17 mouse cellular contexts compared by ENCODE assay signal in genomic region chr14:72829261-72829660, GRCm38 (mm10).
DNase-seq lines count a peak whose midpoint lies in the region; ATAC-seq lines count a peak whose summit lies in the region.
"Had no signal": no experiment of that assay in that cellular context is flagged by ENCODE, and none has a peak within 500 bp of the region (broad histone marks: within the 10 kb centered on the region; RNA-seq: fewer than 3 reads in every experiment).

No protein-coding gene starts in this region.

- H3K4me2 ChIP-seq in kidney, embryonic 15.5 days, result no peak overlapping the region
- H3K4me2 ChIP-seq in embryonic facial prominence, embryonic 11.5 days (ENCODE audit: low read depth, low read length), result no peak overlapping the region
- H3K4me2 ChIP-seq: heart, embryonic 11.5 days; hindbrain, embryonic 15.5 days; limb, embryonic 15.5 days; neural tube, embryonic 12.5 days; stomach, embryonic 15.5 days had no signal

- no peak overlapping the region for H3K4me3 ChIP-seq in kidney, embryonic 15.5 days (replicated peaks)
- H3K4me3 ChIP-seq in embryonic facial prominence, embryonic 11.5 days (ENCODE audit: low read depth, low read length), result no peak overlapping the region
- H3K4me3 ChIP-seq: hindbrain, embryonic 15.5 days; limb, embryonic 15.5 days; neural tube, embryonic 12.5 days; stomach, embryonic 15.5 days had no signal

- H3K9ac ChIP-seq in kidney, embryonic 15.5 days, result no peak overlapping the region
- H3K9ac ChIP-seq in embryonic facial prominence, embryonic 11.5 days (replicated peaks; ENCODE audit: low read length), result no peak overlapping the region
- H3K9ac ChIP-seq: hindbrain, embryonic 15.5 days; limb, embryonic 15.5 days; neural tube, embryonic 12.5 days; stomach, embryonic 15.5 days had no signal

- no peaks in the 10 kb centered on the region for H3K9me3 ChIP-seq in kidney, embryonic 15.5 days (replicated peaks)
- H3K9me3 ChIP-seq in embryonic facial prominence, embryonic 11.5 days (replicated peaks; ENCODE audit: control insufficient read depth, low read length), result no peaks in the 10 kb centered on the region
- H3K9me3 ChIP-seq: hindbrain, embryonic 15.5 days; limb, embryonic 15.5 days; neural tube, embryonic 12.5 days; stomach, embryonic 15.5 days had no signal

- no peak for DNase-seq in kidney, adult 9 months
- peak; percentile 14 for DNase-seq in T-cell, adult 2 months (ENCODE audit: low spot score)
- DNase-seq in embryonic facial prominence, embryonic 11.5 days (ENCODE audit: low spot score), result peak; percentile 53
- no peak for DNase-seq in layer of hippocampus, adult 8-10 months (ENCODE audit: low spot score in 2 of 2)
- no peak for DNase-seq in spleen, postnatal 36 days (ENCODE audit: low spot score in 2 of 2)
- no peak for DNase-seq in ovary, postnatal 36 days (ENCODE audit: low spot score)
- DNase-seq: adrenal gland, postnatal 25 days; cerebellum, adult 11 months; right cerebral cortex, postnatal 25 days had no signal

- peak; percentile 91 for ATAC-seq in kidney, embryonic 15.5 days (replicated peaks; ENCODE audit: low FRiP score)
- no peak for ATAC-seq in embryonic facial prominence, embryonic 11.5 days (replicated peaks; ENCODE audit: insufficient number of reproducible peaks, low FRiP score, low TSS enrichment, low read depth)
- peak; percentile 46 for ATAC-seq in megakaryocyte progenitor cell, adult 5-6 weeks (replicated peaks; ENCODE audit: poor library complexity)
- ATAC-seq: Patski had no signal

- H3K36me3 ChIP-seq in kidney, embryonic 15.5 days, result no peaks in the 10 kb centered on the region
- H3K36me3 ChIP-seq in embryonic facial prominence, embryonic 11.5 days (replicated peaks; ENCODE audit: control insufficient read depth, insufficient read depth, low read depth, low read length), result no peaks in the 10 kb centered on the region
- H3K36me3 ChIP-seq: hindbrain, embryonic 15.5 days; limb, embryonic 15.5 days; neural tube, embryonic 12.5 days; stomach, embryonic 15.5 days had no signal

- 22% methylated on average over 5 of the region's 5 CpGs for WGBS in kidney, embryonic 15.5 days
- WGBS in embryonic facial prominence, embryonic 11.5 days, result 13% methylated on average over 5 of the region's 5 CpGs

- H3K27me3 ChIP-seq in kidney, embryonic 15.5 days, result no peaks in the 10 kb centered on the region
- H3K27me3 ChIP-seq in embryonic facial prominence, embryonic 11.5 days (ENCODE audit: control insufficient read depth, insufficient read depth, low read length), result no peaks in the 10 kb centered on the region
- H3K27me3 ChIP-seq: hindbrain, embryonic 15.5 days; limb, embryonic 15.5 days; neural tube, embryonic 12.5 days; Patski; stomach, embryonic 15.5 days had no signal

- peak overlapping the region; percentile 75 for H3K27ac ChIP-seq in kidney, embryonic 15.5 days
- no peak overlapping the region for H3K27ac ChIP-seq in embryonic facial prominence, embryonic 11.5 days (replicated peaks; ENCODE audit: low read depth, low read length)
- H3K27ac ChIP-seq: hindbrain, embryonic 15.5 days; limb, embryonic 15.5 days; neural tube, embryonic 12.5 days; stomach, embryonic 15.5 days had no signal

- H3K4me1 ChIP-seq in kidney, embryonic 15.5 days, result peaks cover 12% of the 10 kb centered on the region
- H3K4me1 ChIP-seq in embryonic facial prominence, embryonic 11.5 days (ENCODE audit: control insufficient read depth, insufficient read depth, low read length), result no peaks in the 10 kb centered on the region
- H3K4me1 ChIP-seq: hindbrain, embryonic 15.5 days; neural tube, embryonic 12.5 days; stomach, embryonic 15.5 days had no signal

Comparison
In these comparisons a context has a peak if more than half of its experiments do, and no peak if none do; other contexts are left out.
1. DNase-seq: peak in T-cell, adult 2 months (single experiment) and embryonic facial prominence, embryonic 11.5 days (single experiment); none in kidney, adult 9 months (single experiment), layer of hippocampus, adult 8-10 months (0 of 2), spleen, postnatal 36 days (0 of 2) and ovary, postnatal 36 days (single experiment).